Mouse (Mus musculus) testis, adult 2 months (tissue): ENCODE measurements around the gene Syn3.

ENCODE experiments used
- CTCF ChIP-seq: fragments of 200-500 bp; IDR thresholded peaks from 2 replicates; pipeline ENCODE4 v1.5.1; 2012; ENCODE audit warnings: low read depth, mild to moderate bottlenecking, inconsistent platforms, low read length, moderate library complexity; ENCODE audit not compliant: control insufficient read depth, insufficient read depth, insufficient replicate concordance
- POLR2A ChIP-seq: fragments of 200-500 bp; IDR thresholded peaks from 2 replicates; pipeline ENCODE4 v1.6.1; 2012; ENCODE audit warnings: low read depth, mild to moderate bottlenecking, inconsistent platforms, low read length, moderate library complexity; ENCODE audit not compliant: control insufficient read depth

DNA sequence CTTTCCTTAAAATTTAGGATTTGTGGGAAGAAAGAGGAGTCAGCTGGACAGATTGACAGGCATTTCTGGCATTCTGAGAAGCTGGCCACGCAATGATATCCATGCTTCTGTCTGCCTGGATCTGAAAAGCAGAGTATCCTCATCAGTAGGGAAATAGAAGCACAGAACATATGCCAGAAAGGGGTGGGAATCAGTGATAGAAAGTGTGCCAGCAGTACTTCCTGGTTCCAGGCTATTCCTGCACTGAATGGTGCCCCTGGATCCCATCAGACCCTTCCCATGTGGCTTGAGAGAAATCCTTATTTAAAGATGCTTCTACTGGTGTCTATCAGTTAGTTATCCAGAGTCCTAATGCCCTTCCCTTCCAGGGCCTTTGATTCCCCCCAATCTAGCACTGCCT is 249.4 kb downstream of the Syn3 start:
- no peak for TF ChIP-seq POLR2A
- TF ChIP-seq CTCF, result no peak
